20 mouse cellular contexts compared by ENCODE assay signal in genomic region chr4:52056031-52056430, GRCm38 (mm10).
DNase-seq lines count a peak whose midpoint lies in the region; ATAC-seq and TF ChIP-seq lines count a peak whose summit lies in the region.
"Had no signal": no experiment of that assay in that cellular context is flagged by ENCODE, and none has a peak within 500 bp of the region (broad histone marks: within the 10 kb centered on the region; RNA-seq: fewer than 3 reads in every experiment).

No protein-coding gene starts in this region.

- H3K4me1 ChIP-seq in hindbrain, postnatal 0 days (ENCODE audit: insufficient read depth, low read length): no peaks in the 10 kb centered on the region
- H3K4me1 ChIP-seq in hindbrain, embryonic 16.5 days (ENCODE audit: control insufficient read depth, insufficient read depth, low read depth, low read length): no peaks in the 10 kb centered on the region
- H3K4me1 ChIP-seq in midbrain, embryonic 14.5 days (ENCODE audit: control insufficient read depth, insufficient read depth, low read length): no peaks in the 10 kb centered on the region
- H3K4me1 ChIP-seq in midbrain, embryonic 16.5 days (ENCODE audit: control insufficient read depth, insufficient read depth, low read length): no peaks in the 10 kb centered on the region
- H3K4me1 ChIP-seq: hindbrain, embryonic 13.5 days had no signal

- H3K4me3 ChIP-seq in hindbrain, postnatal 0 days (ENCODE audit: low read length): no peak overlapping the region
- no peak overlapping the region for H3K4me3 ChIP-seq in hindbrain, embryonic 16.5 days (ENCODE audit: low read length)
- no peak overlapping the region for H3K4me3 ChIP-seq in midbrain, embryonic 14.5 days (replicated peaks; ENCODE audit: low read depth, low read length)
- H3K4me3 ChIP-seq in midbrain, embryonic 16.5 days (ENCODE audit: low read depth, low read length): no peak overlapping the region
- H3K4me3 ChIP-seq: heart, adult 2 months; heart, embryonic 15.5 days; hindbrain, embryonic 13.5 days had no signal

- no peaks in the 10 kb centered on the region for H3K36me3 ChIP-seq in hindbrain, postnatal 0 days (ENCODE audit: insufficient read depth, low read length)
- no peaks in the 10 kb centered on the region for H3K36me3 ChIP-seq in hindbrain, embryonic 16.5 days (ENCODE audit: control insufficient read depth, insufficient read depth, low read length)
- no peaks in the 10 kb centered on the region for H3K36me3 ChIP-seq in midbrain, embryonic 14.5 days (ENCODE audit: control insufficient read depth, insufficient read depth, low read length)
- H3K36me3 ChIP-seq in midbrain, embryonic 16.5 days (ENCODE audit: control insufficient read depth, insufficient read depth, low read length): no peaks in the 10 kb centered on the region
- H3K36me3 ChIP-seq: heart, embryonic 15.5 days; hindbrain, embryonic 13.5 days had no signal

- TF ChIP-seq CTCF in hindbrain, postnatal 0 days (IDR thresholded peaks at IDR 0.05; ENCODE audit: low read depth): no peak

- no peak overlapping the region for H3K9ac ChIP-seq in hindbrain, postnatal 0 days (replicated peaks; ENCODE audit: low read length)
- no peak overlapping the region for H3K9ac ChIP-seq in hindbrain, embryonic 16.5 days (ENCODE audit: low read depth, low read length)
- H3K9ac ChIP-seq in midbrain, embryonic 14.5 days (replicated peaks; ENCODE audit: low read length): no peak overlapping the region
- no peak overlapping the region for H3K9ac ChIP-seq in midbrain, embryonic 16.5 days (ENCODE audit: low read depth, low read length)
- H3K9ac ChIP-seq: heart, embryonic 15.5 days; hindbrain, embryonic 13.5 days had no signal

- no peaks in the 10 kb centered on the region for H3K9me3 ChIP-seq in hindbrain, postnatal 0 days (ENCODE audit: low read length)
- H3K9me3 ChIP-seq in hindbrain, embryonic 16.5 days (ENCODE audit: control insufficient read depth, low read length): no peaks in the 10 kb centered on the region
- H3K9me3 ChIP-seq in midbrain, embryonic 14.5 days (ENCODE audit: control insufficient read depth, low read length): no peaks in the 10 kb centered on the region
- no peaks in the 10 kb centered on the region for H3K9me3 ChIP-seq in midbrain, embryonic 16.5 days (replicated peaks; ENCODE audit: control insufficient read depth, low read length, poor library complexity, severe bottlenecking)
- H3K9me3 ChIP-seq: heart, embryonic 15.5 days; hindbrain, embryonic 13.5 days had no signal

- peak; percentile 4 for DNase-seq in adrenal gland, adult 8-10 months
- no peak for DNase-seq in adrenal gland, postnatal 14 days
- DNase-seq in hindbrain, postnatal 0 days (ENCODE audit: low spot score): peak; percentile 35
- DNase-seq in midbrain, embryonic 14.5 days: peak; percentile 32
- DNase-seq in thymus, postnatal 25 days: no peak
- DNase-seq: cerebellum, adult 2 months; cerebellum, postnatal 10 days; gastrocnemius, postnatal 14 days; heart, adult 2 months; heart, postnatal 14 days had no signal

- H3K27me3 ChIP-seq in hindbrain, postnatal 0 days (ENCODE audit: insufficient read depth, low read length): no peaks in the 10 kb centered on the region
- H3K27me3 ChIP-seq in hindbrain, embryonic 16.5 days (replicated peaks; ENCODE audit: control insufficient read depth, insufficient read depth, low read length): no peaks in the 10 kb centered on the region
- no peaks in the 10 kb centered on the region for H3K27me3 ChIP-seq in midbrain, embryonic 14.5 days (ENCODE audit: control insufficient read depth, insufficient read depth, low read length)
- H3K27me3 ChIP-seq in midbrain, embryonic 16.5 days (ENCODE audit: control insufficient read depth, insufficient read depth, low read depth, low read length): no peaks in the 10 kb centered on the region
- H3K27me3 ChIP-seq: CH12.LX; heart, embryonic 15.5 days; hindbrain, embryonic 13.5 days; Patski had no signal

- ATAC-seq in hindbrain, postnatal 0 days: no peak
- no peak for ATAC-seq in hindbrain, embryonic 16.5 days
- ATAC-seq in midbrain, embryonic 14.5 days (ENCODE audit: low FRiP score, low TSS enrichment): no peak
- ATAC-seq in midbrain, embryonic 16.5 days: no peak
- ATAC-seq: activated CD4-positive, CD25-positive, alpha-beta regulatory T cell, adult 4 months; forebrain, embryonic 16.5 days; intestine, embryonic 16.5 days; Patski had no signal

- H3K27ac ChIP-seq in hindbrain, postnatal 0 days: no peak overlapping the region
- no peak overlapping the region for H3K27ac ChIP-seq in hindbrain, embryonic 16.5 days (ENCODE audit: low read depth, low read length)
- no peak overlapping the region for H3K27ac ChIP-seq in midbrain, embryonic 14.5 days (replicated peaks; ENCODE audit: low read depth, low read length)
- H3K27ac ChIP-seq in midbrain, embryonic 16.5 days (ENCODE audit: low read length): no peak overlapping the region
- H3K27ac ChIP-seq: heart, adult 2 months; heart, embryonic 15.5 days; hindbrain, embryonic 13.5 days had no signal

- no peak overlapping the region for H3K4me2 ChIP-seq in hindbrain, postnatal 0 days (ENCODE audit: low read depth, low read length)
- H3K4me2 ChIP-seq in hindbrain, embryonic 16.5 days (ENCODE audit: low read length): no peak overlapping the region
- H3K4me2 ChIP-seq in midbrain, embryonic 14.5 days (ENCODE audit: low read length): no peak overlapping the region
- no peak overlapping the region for H3K4me2 ChIP-seq in midbrain, embryonic 16.5 days (ENCODE audit: low read length)
- H3K4me2 ChIP-seq: heart, embryonic 11.5 days; heart, embryonic 15.5 days; hindbrain, embryonic 13.5 days had no signal

Comparison
In these comparisons a context has a peak if more than half of its experiments do, and no peak if none do; other contexts are left out.
1. DNase-seq: peak in adrenal gland, adult 8-10 months (single experiment), hindbrain, postnatal 0 days (single experiment) and midbrain, embryonic 14.5 days (single experiment); none in adrenal gland, postnatal 14 days (single experiment) and thymus, postnatal 25 days (single experiment).